ENCODE assay signal across 9 mouse cellular contexts in the genomic region with DNA sequence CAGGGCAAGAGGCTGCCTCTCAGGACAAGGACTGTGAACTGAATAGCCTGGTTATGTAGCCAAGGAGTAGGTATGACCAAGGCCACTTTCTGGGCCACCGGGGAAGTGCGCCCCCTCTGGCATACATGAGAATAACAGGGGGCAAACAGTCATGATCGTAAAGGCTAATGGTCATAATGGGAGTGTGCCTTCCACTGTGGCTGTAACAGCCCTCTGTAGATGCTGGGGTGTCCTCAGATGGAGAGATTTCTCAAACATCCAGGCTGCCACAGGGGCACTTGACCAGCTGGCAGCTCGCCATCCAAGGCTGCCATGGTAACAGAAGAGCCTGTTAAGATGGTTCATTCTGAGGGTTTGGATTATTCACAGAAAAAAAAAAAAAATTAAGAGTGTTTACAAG.
DNase-seq lines count a peak whose midpoint lies in the region; ATAC-seq and TF ChIP-seq lines count a peak whose summit lies in the region.
"Had no signal": no experiment of that assay in that cellular context is flagged by ENCODE, and none has a peak within 500 bp of the region (broad histone marks: within the 10 kb centered on the region; RNA-seq: fewer than 3 reads in every experiment).

No protein-coding gene starts in this region.

- 86% methylated on average over 4 of the region's 4 CpGs for WGBS in liver, adult 2 months
- 74% methylated on average over 4 of the region's 4 CpGs for WGBS in liver, embryonic 11.5 days
- WGBS in hindbrain, embryonic 16.5 days, result 56% methylated on average over 4 of the region's 4 CpGs
- WGBS in neural tube, embryonic 15.5 days, result 58% methylated on average over 4 of the region's 4 CpGs

- H3K4me2 ChIP-seq in liver, embryonic 11.5 days, result no peak overlapping the region
- no peak overlapping the region for H3K4me2 ChIP-seq in hindbrain, embryonic 16.5 days (ENCODE audit: low read length)
- no peak overlapping the region for H3K4me2 ChIP-seq in neural tube, embryonic 15.5 days
- H3K4me2 ChIP-seq: heart, embryonic 15.5 days had no signal

- peak; percentile 57 for TF ChIP-seq CTCF in liver, adult 2 months (IDR thresholded peaks at IDR 0.05; ENCODE audit: low read depth, low read length)

- intact Hi-C loops in left cerebral cortex, postnatal 4 days (cut with DNase I), result no loop called here

- 0 out of 2 replicates have a peak, but pooled peaks cover 2% of the 10 kb centered on the region for H3K79me2 ChIP-seq in liver, adult 2 months (ENCODE audit: control insufficient read depth, insufficient read depth, low read length)

- DNase-seq in liver, adult 2 months (ENCODE audit: extremely low read depth, low read depth, low spot score), result no peak
- no peak for DNase-seq in liver, embryonic 11.5 days (ENCODE audit: low spot score)
- DNase-seq in MN1 (ENCODE audit: low spot score), result peak; percentile 18
- peak; percentile 87 for DNase-seq in left cerebral cortex, postnatal 4 days
- no peak for DNase-seq in gastrocnemius, postnatal 10 days

- H3K9ac ChIP-seq in liver, adult 2 months (ENCODE audit: low read depth, low read length), result no peak overlapping the region
- H3K9ac ChIP-seq in liver, embryonic 11.5 days (ENCODE audit: low read depth, low read length), result no peak overlapping the region
- no peak overlapping the region for H3K9ac ChIP-seq in hindbrain, embryonic 16.5 days (ENCODE audit: low read depth, low read length)
- H3K9ac ChIP-seq in neural tube, embryonic 15.5 days (replicated peaks), result no peak overlapping the region
- H3K9ac ChIP-seq: heart, embryonic 15.5 days had no signal

- no peak overlapping the region for H3K4me3 ChIP-seq in liver, adult 2 months (ENCODE audit: insufficient read depth, low read depth, low read length)
- H3K4me3 ChIP-seq in liver, embryonic 11.5 days (ENCODE audit: low read depth, low read length), result no peak overlapping the region
- no peak overlapping the region for H3K4me3 ChIP-seq in hindbrain, embryonic 16.5 days (ENCODE audit: low read length)
- H3K4me3 ChIP-seq in neural tube, embryonic 15.5 days (replicated peaks), result no peak overlapping the region
- H3K4me3 ChIP-seq: heart, embryonic 15.5 days had no signal

- no peak for TF ChIP-seq POLR2A in liver, adult 2 months (IDR thresholded peaks at IDR 0.05; ENCODE audit: extremely low read depth, insufficient read depth, low read length)

- no peaks in the 10 kb centered on the region for H3K4me1 ChIP-seq in liver, adult 2 months (ENCODE audit: control insufficient read depth, insufficient read depth, low read length)
- no peaks in the 10 kb centered on the region for H3K4me1 ChIP-seq in liver, embryonic 11.5 days (replicated peaks; ENCODE audit: control insufficient read depth, insufficient read depth, low read length)
- peaks cover 5% of the 10 kb centered on the region for H3K4me1 ChIP-seq in hindbrain, embryonic 16.5 days (ENCODE audit: control insufficient read depth, insufficient read depth, low read depth, low read length)
- H3K4me1 ChIP-seq in neural tube, embryonic 15.5 days, result peaks cover 54% of the 10 kb centered on the region
- H3K4me1 ChIP-seq: heart, embryonic 15.5 days had no signal

- no peaks in the 10 kb centered on the region for H3K27me3 ChIP-seq in liver, adult 2 months (ENCODE audit: control insufficient read depth, insufficient read depth, low read length)
- H3K27me3 ChIP-seq in liver, embryonic 11.5 days (replicated peaks; ENCODE audit: control insufficient read depth, insufficient read depth, low read length), result no peaks in the 10 kb centered on the region
- no peaks in the 10 kb centered on the region for H3K27me3 ChIP-seq in hindbrain, embryonic 16.5 days (replicated peaks; ENCODE audit: control insufficient read depth, insufficient read depth, low read length)
- no peaks in the 10 kb centered on the region for H3K27me3 ChIP-seq in neural tube, embryonic 15.5 days (replicated peaks)
- H3K27me3 ChIP-seq: heart, embryonic 15.5 days had no signal

- no peaks in the 10 kb centered on the region; the same call in 1 of the 2 replicates for H3K36me3 ChIP-seq in liver, adult 2 months (ENCODE audit: control insufficient read depth, insufficient read depth, low read length)
- peaks cover 2% of the 10 kb centered on the region; the same call in 1 of the 2 replicates for H3K36me3 ChIP-seq in liver, embryonic 11.5 days (ENCODE audit: control insufficient read depth, insufficient read depth, low read length)
- H3K36me3 ChIP-seq in hindbrain, embryonic 16.5 days (ENCODE audit: control insufficient read depth, insufficient read depth, low read length), result peaks cover 13% of the 10 kb centered on the region
- peaks cover 16% of the 10 kb centered on the region for H3K36me3 ChIP-seq in neural tube, embryonic 15.5 days

- ATAC-seq in liver, embryonic 11.5 days (replicated peaks; ENCODE audit: low FRiP score), result no peak
- ATAC-seq in cerebellum, adult (ENCODE audit: insufficient number of reproducible peaks, low FRiP score, low TSS enrichment), result peak; percentile 80
- ATAC-seq in hindbrain, embryonic 16.5 days, result no peak
- ATAC-seq in neural tube, embryonic 15.5 days (ENCODE audit: low FRiP score), result no peak

- H3K9me3 ChIP-seq in liver, embryonic 11.5 days (ENCODE audit: control insufficient read depth, low read length), result no peaks in the 10 kb centered on the region
- H3K9me3 ChIP-seq in hindbrain, embryonic 16.5 days (ENCODE audit: control insufficient read depth, low read length), result no peaks in the 10 kb centered on the region
- H3K9me3 ChIP-seq in neural tube, embryonic 15.5 days (replicated peaks), result no peaks in the 10 kb centered on the region
- H3K9me3 ChIP-seq: heart, embryonic 15.5 days had no signal

- H3K27ac ChIP-seq in liver, adult 2 months (replicated peaks; ENCODE audit: insufficient read depth, low read depth, low read length), result no peak overlapping the region
- H3K27ac ChIP-seq in liver, embryonic 11.5 days (ENCODE audit: low read depth, low read length), result no peak overlapping the region
- H3K27ac ChIP-seq in hindbrain, embryonic 16.5 days (ENCODE audit: low read depth, low read length), result no peak overlapping the region
- no peak overlapping the region for H3K27ac ChIP-seq in neural tube, embryonic 15.5 days (replicated peaks)
- H3K27ac ChIP-seq: heart, embryonic 15.5 days had no signal

Comparison
In these comparisons a context has a peak if more than half of its experiments do, and no peak if none do; other contexts are left out.
1. DNase-seq: peak in MN1 (single experiment) and left cerebral cortex, postnatal 4 days (single experiment); none in liver, adult 2 months (single experiment), liver, embryonic 11.5 days (single experiment) and gastrocnemius, postnatal 10 days (single experiment).